Mouse (Mus musculus) thymus, adult 18-20 months (tissue): ENCODE measurements around the gene Tcaf2.

Experiments used
- DNase-seq, 2 experiments: peaks; one replicate each; pipeline ENCODE4 v3.0.0; 2022; ENCODE audit warnings: mixed read lengths in 2 of 2

The Tcaf2 gene

DNA sequence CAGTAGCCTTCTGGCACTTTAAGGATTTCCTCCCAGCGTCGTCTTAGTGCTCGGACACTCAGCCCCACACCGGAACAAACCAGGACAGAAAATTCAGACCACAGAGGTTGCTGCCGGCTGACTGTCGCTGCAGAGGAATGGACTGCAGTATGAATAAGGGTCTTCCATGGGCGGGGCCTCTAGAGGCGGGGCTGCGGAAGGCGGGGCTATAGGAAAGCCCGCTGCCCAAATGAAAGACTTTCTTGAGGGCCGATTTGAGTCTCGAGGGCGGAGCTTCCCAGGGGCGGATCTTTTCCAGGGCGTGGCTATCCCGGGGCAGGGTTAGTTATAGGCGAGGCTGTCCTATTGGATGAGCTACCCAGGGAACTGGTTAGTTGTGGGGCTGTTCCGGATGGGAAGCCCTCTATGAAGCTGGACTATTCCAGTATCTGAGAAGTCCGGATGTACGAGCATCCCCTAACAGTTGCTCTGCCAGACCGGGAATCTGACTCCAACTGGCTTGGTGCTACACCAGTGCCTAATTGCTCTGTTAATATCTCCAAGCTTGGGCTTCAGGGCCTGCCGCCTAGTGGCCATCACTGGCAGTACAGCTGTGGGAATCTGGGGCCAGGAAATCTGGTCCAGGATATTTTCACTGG lies at the start of gene Tcaf2:
Gene Tcaf2 (minus strand): TSS at position 343 of the 638 bp plus-strand sequence.
- peak; percentile 21 to 37 for DNase-seq

DNA sequence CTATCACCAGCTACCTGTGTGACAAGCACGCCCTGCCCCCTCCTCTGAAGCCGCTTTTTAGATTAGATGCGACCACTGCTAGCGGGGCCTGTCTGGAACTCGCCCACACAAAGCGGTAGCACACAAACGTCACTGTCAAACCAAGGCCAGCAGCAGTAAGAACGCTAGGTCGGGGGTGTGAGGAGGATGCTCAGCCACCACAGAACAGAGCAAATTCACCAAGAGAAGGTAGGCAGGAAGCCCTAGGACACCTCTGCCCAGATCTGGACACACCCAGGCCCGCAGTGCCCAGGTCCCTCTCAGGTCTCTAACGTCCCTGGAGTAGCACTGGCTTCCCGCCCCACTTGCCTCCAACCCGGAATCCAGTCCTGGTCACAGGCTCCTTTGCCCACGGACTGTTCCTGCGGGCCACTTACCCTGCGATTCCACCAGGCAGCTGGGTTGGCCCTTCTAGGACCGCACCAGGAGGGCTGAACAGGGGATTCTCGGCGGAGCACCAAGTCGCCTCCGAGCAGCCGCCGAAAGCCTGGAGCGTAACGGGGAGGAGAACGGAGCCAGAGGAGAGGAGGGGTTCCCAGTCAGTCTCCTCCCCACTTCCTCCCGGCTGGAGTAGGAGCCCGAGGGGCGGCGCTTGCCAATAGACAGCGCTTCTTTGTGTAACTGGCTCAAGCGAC lies 47.6 kb upstream of the Tcaf2 start:
- DNase-seq, result no peak

GRCm38 (mm10) chr6:42692154-42692516 lies 47.1 kb upstream of the Tcaf2 start:
- DNase-seq, result no peak

DNA sequence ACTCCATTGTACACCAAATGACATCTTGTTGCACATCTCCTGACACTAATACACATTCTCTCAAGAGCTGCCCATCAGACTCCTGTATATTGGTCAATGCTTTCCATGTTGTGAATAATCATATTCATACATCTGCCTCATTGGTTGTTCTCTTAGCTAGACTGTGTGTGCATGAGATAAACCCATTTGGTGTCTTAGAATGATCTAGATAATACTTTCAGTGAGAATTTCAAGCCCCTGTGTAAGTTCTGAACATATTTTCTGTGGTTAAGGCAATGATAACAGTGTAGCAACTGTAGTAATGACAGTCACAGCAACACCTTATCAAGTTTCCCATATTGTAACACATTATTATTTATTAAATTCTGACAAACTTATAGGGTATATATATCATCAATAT lies 44.7 kb upstream of the Tcaf2 start:
- DNase-seq, result no peak

DNA sequence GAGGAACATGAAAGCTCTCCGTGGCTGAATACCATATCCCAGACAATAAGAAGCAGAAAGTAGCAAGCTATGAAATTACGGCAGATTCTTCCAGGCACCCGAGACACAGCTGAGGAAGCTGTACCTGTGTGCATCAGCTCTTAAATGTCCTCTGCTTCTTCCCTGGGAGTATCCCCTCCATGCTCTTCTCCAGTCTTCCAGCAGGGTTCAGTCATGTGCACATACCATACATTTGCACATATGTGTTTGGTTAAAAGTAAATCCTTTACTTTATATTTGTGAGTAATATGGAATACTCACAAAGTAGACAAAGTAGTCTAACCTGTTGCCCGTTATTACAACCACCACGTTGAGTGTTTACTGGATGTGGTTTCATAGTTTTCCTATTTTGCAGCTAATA lies 42.9 kb upstream of the Tcaf2 start:
- no peak for DNase-seq

DNA sequence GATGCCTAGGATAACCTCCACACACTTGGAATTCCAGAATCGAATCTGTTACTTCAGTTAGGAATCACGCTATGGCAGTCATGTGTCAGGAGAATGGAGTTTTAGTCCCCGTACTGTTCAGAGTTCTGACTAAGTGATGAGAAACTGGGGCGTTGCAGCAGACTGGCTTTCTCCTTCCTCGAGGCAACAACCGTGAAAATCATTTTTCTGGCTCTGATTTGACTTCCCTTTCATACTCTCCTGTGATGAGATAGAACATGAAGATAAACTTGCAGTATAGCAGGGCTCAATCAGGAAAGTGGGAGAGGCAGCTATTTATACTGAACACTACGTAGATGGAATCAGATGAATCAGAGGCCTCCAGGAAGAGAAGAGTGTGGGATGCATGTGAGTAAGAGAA lies 35.0 kb upstream of the Tcaf2 start:
- no peak for DNase-seq

DNA sequence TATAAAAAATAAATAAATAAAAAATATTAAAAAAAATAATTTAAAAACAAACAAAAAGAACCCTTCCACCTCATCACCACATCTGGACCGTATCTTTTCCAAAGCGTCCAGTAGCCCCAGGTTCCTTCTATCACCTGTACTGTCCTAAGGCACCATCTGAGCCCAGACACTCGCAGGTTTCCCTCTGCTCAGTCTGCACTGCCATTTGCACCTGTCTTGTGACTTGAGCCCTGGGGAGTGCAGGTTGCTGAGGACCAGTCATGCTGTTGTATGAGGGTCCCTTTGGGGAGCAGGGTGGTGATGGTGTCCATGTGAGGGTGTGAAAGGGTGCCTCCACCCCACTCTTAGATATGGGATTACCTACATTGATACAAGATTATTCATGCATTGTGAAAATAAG lies 31.0 kb upstream of the Tcaf2 start:
- DNase-seq, result no peak

- no peak for DNase-seq
Measured at GRCm38 (mm10) chr6:42671767-42672166, 26.7 kb upstream of the Tcaf2 start.

- no peak for DNase-seq
Measured at GRCm38 (mm10) chr6:42667722-42668121, 22.7 kb upstream of the Tcaf2 start.

GRCm38 (mm10) chr6:42661739-42662138 lies 16.7 kb upstream of the Tcaf2 start:
- no peak for DNase-seq

- no peak for DNase-seq
Measured at GRCm38 (mm10) chr6:42634393-42634792, 10.7 kb downstream of the Tcaf2 start.

GRCm38 (mm10) chr6:42631395-42631794 lies 13.7 kb downstream of the Tcaf2 start:
- no peak for DNase-seq

- no peak for DNase-seq
Measured at GRCm38 (mm10) chr6:42616904-42617303, 28.1 kb downstream of the Tcaf2 start.

DNA sequence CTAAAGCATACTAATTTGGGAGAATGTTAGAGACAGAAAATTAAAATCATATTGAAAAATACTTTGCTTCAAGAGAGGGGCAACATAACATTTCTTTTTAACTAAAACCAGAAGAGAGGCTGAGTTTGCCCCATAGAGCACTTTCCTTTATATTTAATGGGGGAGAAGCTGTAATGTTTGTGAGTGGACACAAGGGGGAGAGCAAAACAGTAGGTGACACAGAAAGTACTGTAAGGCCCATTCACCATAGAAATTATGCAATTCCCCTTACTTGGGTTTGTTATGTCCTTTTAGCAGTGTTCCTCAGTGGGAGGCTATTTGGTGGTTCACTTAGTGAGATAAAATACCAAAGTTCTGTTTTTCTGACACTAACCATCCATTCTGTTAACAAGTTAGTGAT lies 32.8 kb downstream of the Tcaf2 start:
- no peak for DNase-seq

GRCm38 (mm10) chr6:42610954-42611522 lies 34.0 kb downstream of the Tcaf2 start:
- DNase-seq, result no peak

DNA sequence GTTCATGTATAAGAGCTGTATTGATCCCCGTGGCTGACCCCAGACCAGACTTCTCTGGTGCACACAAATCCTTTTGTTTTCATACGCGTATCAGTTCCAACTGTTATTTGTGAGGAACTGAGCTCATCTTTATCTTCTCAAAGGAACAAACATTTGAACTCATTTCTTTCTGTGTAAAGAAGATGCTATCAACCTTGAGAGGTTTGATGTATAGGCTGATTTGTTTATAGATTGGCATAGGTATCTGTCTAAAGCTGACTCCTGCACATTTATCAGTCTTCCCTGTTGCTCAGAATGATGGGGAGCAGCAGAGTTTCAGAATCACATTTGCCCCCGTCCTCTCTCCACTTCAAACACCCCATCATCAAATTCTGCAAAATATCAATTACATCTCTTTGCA lies 47.5 kb downstream of the Tcaf2 start, which contains the start of gene Tcaf3:
Gene Tcaf3 (minus strand): TSS at position 101 of the 400 bp plus-strand sequence.
- no peak for DNase-seq

DNA sequence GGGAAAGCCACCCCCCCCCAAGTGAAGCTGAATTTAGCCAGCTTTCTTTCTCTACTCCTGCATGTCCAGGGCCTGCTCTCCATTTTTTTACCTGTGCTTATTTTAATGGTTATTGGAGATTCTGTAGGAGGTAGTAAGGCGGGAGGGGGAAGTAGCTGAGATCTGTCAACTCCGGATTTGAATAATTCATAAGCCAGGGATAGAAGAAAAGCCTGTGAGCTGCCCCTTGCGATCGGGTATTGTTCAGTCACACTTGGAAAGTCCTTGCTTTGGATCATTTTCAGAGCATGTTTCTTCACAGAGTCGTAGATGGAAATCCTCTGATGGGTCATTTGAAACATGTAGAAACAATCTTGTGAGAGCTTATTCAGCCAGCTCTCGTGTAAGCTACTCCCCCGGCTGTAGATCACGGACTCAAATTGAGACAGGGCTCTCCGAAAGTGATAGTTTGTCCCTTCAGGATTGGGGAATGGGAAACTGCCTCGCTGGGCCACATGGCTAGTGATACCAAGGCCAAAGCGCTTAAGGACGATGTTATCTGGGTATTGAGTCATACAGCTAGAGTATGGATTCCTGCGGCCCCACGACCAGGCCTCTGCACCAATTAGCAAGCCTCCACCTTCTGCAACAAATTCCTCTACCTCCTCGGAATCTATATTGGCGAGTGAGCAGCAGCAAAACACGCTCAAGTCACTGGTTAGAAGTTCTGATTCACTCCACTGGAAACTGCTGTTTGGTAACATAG lies 51.7 kb downstream of the Tcaf2 start:
- no peak for DNase-seq

DNA sequence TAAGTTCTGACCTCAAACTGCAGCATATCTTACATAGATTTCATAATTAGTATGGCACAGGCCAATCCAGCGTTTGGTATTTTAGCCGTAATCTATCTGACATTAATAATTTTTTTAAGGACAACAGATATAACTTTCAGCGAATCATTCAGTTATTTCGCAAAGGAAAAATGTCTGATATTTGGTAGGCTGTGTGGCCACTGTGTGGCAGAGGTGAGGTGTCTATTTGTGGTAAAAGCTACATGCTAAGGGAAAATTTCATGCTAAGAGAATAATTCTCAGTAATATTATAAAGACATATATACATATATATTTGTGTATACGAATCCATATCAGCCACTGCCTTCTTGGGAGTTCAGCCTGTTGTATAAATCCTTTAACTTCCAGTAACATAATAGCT lies 58.5 kb downstream of the Tcaf2 start:
- DNase-seq, result no peak

GRCm38 (mm10) chr6:42583488-42583872 lies 61.6 kb downstream of the Tcaf2 start:
- peak in 1 of 2 experiments; percentile 6 for DNase-seq

DNA sequence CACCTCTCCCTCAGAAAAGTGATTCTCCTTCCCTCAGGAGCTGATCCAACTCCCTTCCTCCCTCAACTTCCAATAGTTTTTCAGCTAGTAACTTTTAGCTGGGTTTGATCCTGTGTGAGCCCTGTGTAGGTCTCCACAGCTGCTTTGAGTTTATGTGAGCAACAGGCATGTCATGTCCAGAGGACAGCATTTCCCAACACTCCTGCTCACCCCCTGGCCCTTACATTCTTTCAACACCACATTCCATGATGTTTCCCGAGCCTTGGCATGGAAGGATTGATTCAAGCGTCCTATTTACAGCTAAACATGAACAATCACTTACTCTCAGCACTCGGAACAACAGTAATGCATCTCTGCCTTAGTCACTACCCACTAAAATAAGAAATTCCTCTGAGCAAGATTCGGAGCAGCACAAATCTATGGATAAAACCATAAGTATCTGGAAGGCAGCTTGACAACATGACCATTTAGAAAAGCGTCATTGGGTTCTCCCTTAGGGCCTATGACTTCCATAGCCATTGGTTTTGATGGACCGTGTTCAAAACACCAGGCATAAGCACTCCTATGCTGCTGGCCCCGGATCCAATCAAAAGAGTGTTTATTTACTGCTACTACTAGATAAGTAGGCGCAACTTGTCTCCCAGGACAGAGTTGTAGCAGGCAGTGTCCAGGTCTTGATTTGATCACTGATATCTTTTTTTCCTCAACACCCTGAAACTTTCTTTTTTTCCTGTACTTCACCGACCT lies 62.1 kb downstream of the Tcaf2 start:
- no peak for DNase-seq

GRCm38 (mm10) chr6:42578678-42579077 lies 66.4 kb downstream of the Tcaf2 start:
- DNase-seq, result no peak

GRCm38 (mm10) chr6:42577433-42577832 lies 67.6 kb downstream of the Tcaf2 start:
- no peak for DNase-seq
